Mouse (Mus musculus) gastrocnemius, postnatal 4 days (tissue): ENCODE data around the gene Tbr1. TPM values are rescaled to one million over a fixed set of nuclear protein-coding genes. Genes with fewer than 3 reads are reported as not detected.
A peak's percentile ranks its signal among the peaks of the same experiment; 100 is the strongest.

Experiments
- DNase-seq, 2 experiments: peaks; one replicate each; pipeline ENCODE4 v3.0.0; 2021 to 2022; ENCODE audit warnings: low spot score in 2 of 2, mixed read lengths in 2 of 2
- microRNA-seq: library from miRNA; unstranded; fragments of <30 nt; microRNA quantifications from one replicate; pipeline ENCODE4 v1.2.0, GENCODE M21; 2021
- total RNA-seq, 2 experiments: library from RNA; stranded (reverse); gene quantifications; 2 replicates each; pipeline ENCODE4 v1.2.3; 2021

Tbr1 gene
- total RNA-seq, 2 experiments from 2014 or later = 0.36 to 0.49 TPM

- DNase-seq = peak; percentile 50 to 58
Observed at GRCm38 (mm10) chr2:61811507-61812421, 9.0 kb downstream of the Tbr1 start.

GRCm38 (mm10) chr2:61812536-61812935 lies 9.8 kb downstream of the Tbr1 start:
- no peak for DNase-seq

- DNase-seq = no peak
Observed at GRCm38 (mm10) chr2:61813106-61813505, 10.4 kb downstream of the Tbr1 start.

GRCm38 (mm10) chr2:61813521-61813920 lies 10.8 kb downstream of the Tbr1 start:
- no peak for DNase-seq

GRCm38 (mm10) chr2:61814548-61815473 lies 12.1 kb downstream of the Tbr1 start:
- peak; percentile 28 to 41 for DNase-seq

GRCm38 (mm10) chr2:61815583-61816313 lies 13.0 kb downstream of the Tbr1 start:
- DNase-seq = peak; percentile 35

GRCm38 (mm10) chr2:61818197-61818596 lies 15.5 kb downstream of the Tbr1 start:
- DNase-seq = no peak

- no peak for DNase-seq
Observed at GRCm38 (mm10) chr2:61820203-61820602, 17.5 kb downstream of the Tbr1 start.

GRCm38 (mm10) chr2:61823426-61824140 lies 20.9 kb downstream of the Tbr1 start:
- no peak for DNase-seq

- no peak for DNase-seq
Observed at GRCm38 (mm10) chr2:61837243-61837806, 34.6 kb downstream of the Tbr1 start.

Small RNAs within 50 kb of the gene (microRNA-seq; reads per million reads assigned to microRNA genes)
- not detected for gene Gm22403

Other genes with a start within 250 kb of the Tbr1 start
- 10 to 100 TPM; 17.5 to 22.0 TPM for gene Tank, start 224.3 kb upstream of the Tbr1 start, total RNA-seq
- gene Psmd14, start 91.2 kb upstream of the Tbr1 start, total RNA-seq = 100 to 1,000 TPM in 1 of 2 experiments, 10 to 100 TPM in 1; 84.8 to 104 TPM
- gene Slc4a10, start 243.5 kb downstream of the Tbr1 start, total RNA-seq = not detected